Mouse (Mus musculus): ENCODE measurements around the gene Nav2.

Gene Nav2

GRCm38 (mm10) chr7:49052871-49053618 lies 144.5 kb downstream of the Nav2 start:
- DNase-seq (ENCODE audit: low read depth) = no peak

GRCm38 (mm10) chr7:49055273-49055672 lies 146.8 kb downstream of the Nav2 start:
- no peak for DNase-seq (ENCODE audit: low read depth)

GRCm38 (mm10) chr7:49058304-49059012 lies 149.9 kb downstream of the Nav2 start:
- no peak for DNase-seq (ENCODE audit: low read depth)

- DNase-seq (ENCODE audit: low read depth) = no peak
These were observed 156.4 kb downstream of the Nav2 start for GRCm38 (mm10) chr7:49064792-49065521.

GRCm38 (mm10) chr7:49065621-49066475 lies 157.3 kb downstream of the Nav2 start:
- DNase-seq (ENCODE audit: low read depth) = no peak

GRCm38 (mm10) chr7:49066828-49067227 lies 158.3 kb downstream of the Nav2 start:
- no peak for DNase-seq (ENCODE audit: low read depth)

- DNase-seq (ENCODE audit: low read depth) = no peak
These were observed 161.0 kb downstream of the Nav2 start for GRCm38 (mm10) chr7:49069396-49069961.

- no peak for DNase-seq (ENCODE audit: low read depth)
These were observed 162.1 kb downstream of the Nav2 start for GRCm38 (mm10) chr7:49070621-49071020.

- no peak for DNase-seq (ENCODE audit: low read depth)
These were observed 162.6 kb downstream of the Nav2 start for GRCm38 (mm10) chr7:49071141-49071567.

- no peak for DNase-seq (ENCODE audit: low read depth)
These were observed 166.9 kb downstream of the Nav2 start for GRCm38 (mm10) chr7:49075333-49075934.

- DNase-seq (ENCODE audit: low read depth) = no peak
These were observed 167.8 kb downstream of the Nav2 start for GRCm38 (mm10) chr7:49076283-49076694.

GRCm38 (mm10) chr7:49078930-49079329 lies 170.4 kb downstream of the Nav2 start:
- no peak for DNase-seq (ENCODE audit: low read depth)

GRCm38 (mm10) chr7:49082585-49083165 lies 174.2 kb downstream of the Nav2 start:
- no peak for DNase-seq (ENCODE audit: low read depth)

GRCm38 (mm10) chr7:49084768-49085167 lies 176.3 kb downstream of the Nav2 start:
- no peak for DNase-seq (ENCODE audit: low read depth)

- no peak for DNase-seq (ENCODE audit: low read depth)
These were observed 177.2 kb downstream of the Nav2 start for GRCm38 (mm10) chr7:49085759-49086158.

- no peak for DNase-seq (ENCODE audit: low read depth)
These were observed 178.6 kb downstream of the Nav2 start for GRCm38 (mm10) chr7:49087154-49087553.

GRCm38 (mm10) chr7:49088198-49088912 lies 179.8 kb downstream of the Nav2 start:
- no peak for DNase-seq (ENCODE audit: low read depth)

GRCm38 (mm10) chr7:49091371-49091770 lies 182.9 kb downstream of the Nav2 start:
- no peak for DNase-seq (ENCODE audit: low read depth)

- no peak for DNase-seq (ENCODE audit: low read depth)
These were observed 183.4 kb downstream of the Nav2 start for GRCm38 (mm10) chr7:49091921-49092320.

GRCm38 (mm10) chr7:49093596-49093995 lies 185.1 kb downstream of the Nav2 start:
- DNase-seq (ENCODE audit: low read depth) = peak; percentile 32
